Mouse (Mus musculus) spleen, adult 2 months (tissue): ENCODE data around the gene Grm7.

Source experiments
- CTCF ChIP-seq: fragments of 200-500 bp; IDR thresholded peaks from 2 replicates; pipeline ENCODE4 v1.5.1; 2011; ENCODE audit warnings: mild to moderate bottlenecking, inconsistent platforms; ENCODE audit not compliant: insufficient read depth, insufficient read length, insufficient replicate concordance; ENCODE audit errors: extremely low read depth
- POLR2A ChIP-seq: fragments of 200-500 bp; IDR thresholded peaks from 2 replicates; pipeline ENCODE4 v1.6.1; 2011; ENCODE audit warnings: low read depth, low read length, inconsistent platforms

- TF ChIP-seq CTCF (no peak), POLR2A (no peak)
Observed at GRCm38 (mm10) chr6:110792696-110793095, 147.3 kb downstream of the Grm7 start.
